Mouse (Mus musculus) bone marrow macrophage, adult 2 months (primary cell): ENCODE measurements at regions not wholly inside any gene's neighbourhood (a gene's known extent, or its start where the extent isn't known, plus 50 kb on each side); places are given as distances from the start of the nearest gene placed in this dataset.
"Not testable (repeated sequence)": the region's sequence is repeated elsewhere in the genome, so short reads cannot be mapped to it uniquely, and the experiment has no call there.

ENCODE experiments used
- CTCF ChIP-seq: IDR thresholded peaks from 2 replicates; pipeline ENCODE4 v1.5.1; 2012; ENCODE audit warnings: low read depth, mild to moderate bottlenecking, low read length, moderate library complexity
- POLR2A ChIP-seq: IDR thresholded peaks from 2 replicates; pipeline ENCODE4 v1.6.1; 2012; ENCODE audit warnings: mild to moderate bottlenecking, low read depth, low read length, borderline replicate concordance

- not testable (repeated sequence) for TF ChIP-seq CTCF, POLR2A
Measured at GRCm38 (mm10) chr14:53633743-53634142, 620.2 kb downstream of the Dad1 start.
